Mouse (Mus musculus) left cerebral cortex, postnatal 10 days (tissue): ENCODE measurements around the gene Dync2h1. TPM values are rescaled to one million over a fixed set of nuclear protein-coding genes. Genes with fewer than 3 reads are reported as not detected.
"Not testable (repeated sequence)": the region's sequence is repeated elsewhere in the genome, so short reads cannot be mapped to it uniquely, and the experiment has no call there.

Source experiments
- DNase-seq, 2 experiments: peaks; one replicate each; pipeline ENCODE4 v3.0.0; 2021 to 2022; ENCODE audit warnings: low spot score in 2 of 2, mixed read lengths in 1 of 2; ENCODE audit errors: extremely low spot score in 1 of 2
- intact Hi-C: fragments of 180-260 bp; cut with DNase I; formaldehyde crosslinking; loops from one replicate; pipeline ENCODE4 v1.15.1; 2025
- total RNA-seq, 2 experiments: library from RNA; stranded (reverse); gene quantifications; 2 replicates each; pipeline ENCODE4 v1.2.3; 2021

The Dync2h1 gene
- total RNA-seq, 2 experiments from 2014 or later = 27.0 to 29.6 TPM

- no peak for DNase-seq
- intact Hi-C loops = no loop called here
Observed at GRCm38 (mm10) chr9:7042635-7043273, 141.5 kb downstream of the Dync2h1 start.

GRCm38 (mm10) chr9:7041231-7041630 is 143.0 kb downstream of the Dync2h1 start:
- no peak for DNase-seq
- intact Hi-C loops = no loop called here

DNA sequence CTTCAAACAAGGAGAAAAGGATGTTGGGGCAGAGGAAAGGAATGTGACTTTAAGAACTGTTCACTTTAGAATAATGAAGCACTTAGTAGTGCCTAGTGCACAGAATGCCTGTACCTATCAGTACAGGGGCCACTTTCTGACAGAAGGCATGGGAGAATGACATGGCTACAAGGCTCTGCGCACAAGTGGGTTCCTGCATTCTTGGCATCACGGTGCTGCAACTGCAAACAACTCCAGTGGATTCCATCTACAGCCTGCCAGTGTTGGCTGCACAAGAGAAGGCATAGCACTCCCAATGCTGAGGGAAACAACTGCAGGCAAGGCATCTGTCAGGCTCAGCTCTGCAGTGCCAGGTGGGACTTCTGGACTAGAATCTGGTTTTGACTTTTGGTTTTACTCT is 151.7 kb downstream of the Dync2h1 start:
- no peak for DNase-seq
- intact Hi-C loops = no loop called here

GRCm38 (mm10) chr9:7015600-7015999 is 168.6 kb downstream of the Dync2h1 start:
- no peak for DNase-seq
- intact Hi-C loops = no loop called here

GRCm38 (mm10) chr9:7014733-7015132 is 169.5 kb downstream of the Dync2h1 start:
- no peak for DNase-seq
- intact Hi-C loops = no loop called here

DNA sequence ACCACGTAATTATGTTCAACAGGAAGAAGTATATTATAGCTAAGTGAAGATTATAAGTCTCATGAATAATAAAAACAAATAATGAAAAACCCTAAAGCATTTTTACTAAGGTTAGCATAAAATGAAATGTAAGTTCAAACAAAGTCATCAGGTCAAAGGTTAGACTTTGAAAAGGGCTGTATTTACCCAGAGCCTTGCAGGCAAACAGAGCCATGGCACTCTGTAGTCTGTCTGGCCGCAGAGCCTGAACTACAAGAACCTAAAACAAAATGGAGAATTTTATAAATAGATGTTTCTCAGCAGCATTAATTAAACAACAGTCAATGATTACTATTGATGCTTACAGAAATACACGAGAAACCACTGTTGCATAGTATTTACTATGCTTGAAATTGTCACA is 174.5 kb downstream of the Dync2h1 start:
- intact Hi-C loops = no loop called here

GRCm38 (mm10) chr9:6994865-6995264 is 189.4 kb downstream of the Dync2h1 start:
- intact Hi-C loops = no loop called here
- no peak for DNase-seq

More for the DNA sequence above, 174.5 kb downstream of the Dync2h1 start:
- DNase-seq = no peak

GRCm38 (mm10) chr9:6994275-6994674 is 190.0 kb downstream of the Dync2h1 start:
- intact Hi-C loops = no loop called here
- no peak for DNase-seq

DNA sequence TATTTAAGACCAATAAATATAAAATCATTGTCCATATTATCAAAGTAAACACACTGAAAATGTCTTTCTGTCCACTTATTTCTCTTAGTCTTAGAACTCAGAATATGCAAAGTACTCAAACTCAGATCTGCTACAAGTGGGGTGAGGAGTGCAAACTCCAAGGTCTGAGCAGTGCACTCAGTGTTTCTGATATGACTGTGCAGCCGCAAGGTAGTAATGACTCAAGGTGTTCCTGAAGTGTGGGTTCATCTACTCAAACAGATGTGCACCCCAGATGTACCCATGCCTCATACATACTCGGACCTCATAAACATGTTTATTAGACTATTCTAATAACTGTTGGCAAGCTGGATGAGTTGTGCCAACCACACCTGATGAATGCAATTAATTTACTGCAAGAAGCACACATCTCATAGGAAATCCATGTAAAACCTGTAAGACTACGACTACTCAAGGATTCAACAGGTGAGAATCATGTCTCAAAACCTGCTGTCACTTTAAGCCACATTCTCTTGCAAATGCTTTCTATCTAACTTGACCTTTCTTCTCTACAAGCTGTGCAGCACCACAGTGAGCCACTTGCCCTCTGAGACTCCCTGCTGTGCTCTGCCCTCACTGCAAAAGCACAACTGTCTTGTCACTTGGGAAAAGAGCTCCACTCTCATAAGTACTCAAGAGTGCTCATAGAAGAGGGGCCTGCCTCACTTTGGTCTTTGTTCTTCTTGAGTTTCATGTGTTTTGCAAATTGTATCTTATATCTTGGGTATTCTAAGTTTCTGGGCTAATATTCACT is 195.2 kb downstream of the Dync2h1 start:
- intact Hi-C loops = no loop called here

DNA sequence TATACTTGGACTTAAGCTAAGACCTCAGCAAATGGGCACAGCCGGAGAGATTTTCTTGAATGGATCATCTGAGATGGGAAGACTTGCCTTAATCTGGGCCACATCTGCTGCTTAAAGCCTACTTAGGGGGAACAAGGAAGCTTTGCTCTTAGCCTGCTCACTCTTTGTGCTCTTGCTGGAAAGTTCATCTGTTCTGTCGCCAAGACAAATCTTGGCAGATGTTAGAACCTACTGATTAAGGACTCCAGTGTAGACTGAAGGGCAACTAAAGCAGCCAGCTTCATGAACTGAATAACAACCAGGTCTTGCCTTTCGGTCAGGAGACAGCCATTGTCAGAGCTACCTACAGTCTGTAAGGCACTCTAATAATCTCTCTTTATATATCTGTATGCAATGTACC is 198.1 kb downstream of the Dync2h1 start:
- intact Hi-C loops = no loop called here
- peak in 1 of 2 experiments; percentile 50 for DNase-seq

More for the DNA sequence above, 195.2 kb downstream of the Dync2h1 start:
- DNase-seq = no peak

- intact Hi-C loops = no loop called here
- peak in 1 of 2 experiments; percentile 27 for DNase-seq
Observed at GRCm38 (mm10) chr9:6969171-6969570, 215.1 kb downstream of the Dync2h1 start.

- no peak for DNase-seq
- intact Hi-C loops = no loop called here
Observed at GRCm38 (mm10) chr9:6965006-6965405, 219.2 kb downstream of the Dync2h1 start.

GRCm38 (mm10) chr9:6958311-6958710 is 225.9 kb downstream of the Dync2h1 start:
- intact Hi-C loops = no loop called here
- no peak for DNase-seq

DNA sequence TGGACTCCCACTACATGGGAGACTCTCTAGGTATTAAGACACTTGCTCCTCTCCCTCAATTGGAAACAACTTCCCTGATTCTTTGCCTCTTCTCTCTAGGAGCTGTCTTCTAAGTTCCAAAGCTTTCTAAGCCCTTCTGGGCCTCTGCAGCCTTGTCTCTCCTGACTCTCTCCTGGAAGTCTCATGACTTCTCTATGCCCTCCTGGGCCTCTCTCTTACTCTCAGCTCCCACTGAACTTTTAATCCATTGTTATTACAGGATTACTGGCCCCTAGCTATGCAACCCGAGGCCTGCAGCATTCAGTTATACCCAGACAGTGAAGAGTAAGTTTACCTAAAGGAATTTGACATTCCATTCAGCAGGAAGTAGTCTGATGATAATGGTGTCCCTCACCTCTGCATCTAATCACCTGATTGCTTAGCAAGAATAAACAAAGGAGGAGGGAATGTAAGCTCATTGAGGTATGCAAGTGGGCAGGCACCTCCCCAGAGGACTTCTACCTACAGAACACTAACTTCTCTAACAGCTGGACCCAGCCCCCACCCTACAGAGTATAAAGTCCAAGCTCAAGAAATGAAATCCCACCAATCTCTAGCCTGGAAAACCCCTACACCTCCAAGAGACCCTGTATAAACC is 256.7 kb downstream of the Dync2h1 start:
- intact Hi-C loops = no loop called here
- DNase-seq = no peak

- no peak for DNase-seq
- intact Hi-C loops = no loop called here
Observed at GRCm38 (mm10) chr9:6913471-6913870, 270.8 kb downstream of the Dync2h1 start.

DNA sequence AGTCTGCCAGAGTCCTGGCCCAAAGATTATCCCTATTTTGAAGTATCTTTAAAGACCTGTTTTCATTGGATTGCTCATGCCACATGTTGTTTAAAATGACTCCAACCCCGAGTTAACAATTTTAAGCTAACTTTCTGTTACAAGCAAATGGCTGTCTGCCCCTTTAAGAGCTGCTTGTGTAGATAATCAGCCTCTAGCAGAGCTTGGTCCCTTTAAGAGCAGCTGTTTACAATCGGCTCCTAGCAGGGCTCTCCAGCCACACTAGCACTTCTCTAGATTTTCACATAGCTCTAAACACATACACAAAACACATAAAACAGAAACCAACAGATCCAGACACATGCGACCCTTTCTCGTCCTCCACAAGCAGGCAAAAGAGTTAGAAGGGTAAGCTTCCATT is 273.7 kb downstream of the Dync2h1 start:
- intact Hi-C loops, DNase-seq: not testable (repeated sequence)

GRCm38 (mm10) chr9:6901620-6902019 is 282.6 kb downstream of the Dync2h1 start:
- DNase-seq = no peak
- intact Hi-C loops = no loop called here

DNA sequence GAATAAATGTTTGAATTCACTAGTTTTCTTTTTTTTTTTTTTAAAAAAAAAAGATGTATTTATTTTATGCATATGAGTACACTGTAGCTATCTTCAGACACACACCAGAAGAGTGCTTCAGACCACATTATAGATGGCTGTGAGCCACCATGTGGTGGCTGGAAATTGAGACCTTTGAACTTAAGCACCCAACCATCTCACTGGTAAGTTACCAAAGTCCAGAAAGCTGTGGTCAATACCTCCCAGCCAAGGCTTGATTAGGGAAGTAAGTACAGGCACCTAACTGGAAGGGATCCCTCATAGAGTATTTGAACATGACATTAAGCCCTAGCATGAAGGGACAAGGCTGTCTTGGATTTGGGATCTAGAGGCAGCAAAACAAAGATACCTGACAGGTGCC is 292.9 kb downstream of the Dync2h1 start:
- intact Hi-C loops = no loop called here
- no peak for DNase-seq

DNA sequence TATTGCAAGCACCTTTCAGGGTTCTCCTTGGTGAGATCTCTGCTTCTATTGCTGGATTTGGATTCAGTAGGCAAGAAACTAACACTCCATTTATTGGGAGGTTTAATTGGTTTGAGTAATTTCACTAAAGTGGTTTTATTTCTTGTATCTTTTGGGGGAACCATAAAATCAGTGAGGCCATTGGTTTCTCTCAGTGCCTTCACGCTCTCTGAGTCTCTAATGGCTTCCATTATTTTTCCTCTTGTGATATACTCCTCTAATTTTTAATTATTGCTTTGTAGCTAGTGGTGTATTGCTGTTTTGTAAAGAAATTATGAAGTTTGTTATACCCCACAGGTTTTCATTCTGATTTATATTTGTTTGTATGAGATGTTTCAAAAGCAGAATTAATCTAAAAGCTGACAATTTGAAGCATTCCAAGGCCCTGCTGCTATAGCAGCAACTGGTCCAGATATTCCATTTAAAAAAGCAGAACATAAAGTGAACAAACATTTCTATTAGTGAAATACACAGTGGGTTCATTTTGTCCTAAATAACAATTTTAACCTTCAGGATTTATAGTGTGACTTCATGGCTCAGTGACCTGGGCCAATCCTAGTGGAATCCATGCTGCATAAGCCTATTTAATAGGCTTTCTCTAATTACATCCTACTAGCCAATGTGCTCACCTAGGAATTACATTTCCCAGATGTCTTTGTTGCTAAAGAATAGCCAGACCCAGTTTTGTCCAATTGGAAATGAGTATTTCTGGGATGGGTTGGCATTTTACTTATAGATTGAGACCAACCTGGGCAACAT is 302.9 kb downstream of the Dync2h1 start:
- DNase-seq = no peak
- intact Hi-C loops = no loop called here
